Mouse (Mus musculus) liver, embryonic 15.5 days (tissue): ENCODE measurements around the gene U2af2. TPM values are rescaled to one million over a fixed set of nuclear protein-coding genes. Genes with fewer than 3 reads are reported as not detected.

Experiments
- ATAC-seq: fragments of 200-750 bp; cut with Nextera tagmentation; 2 replicates; pipeline ENCODE4 v1.8.0; 2017; ENCODE audit warnings: moderate number of reproducible peaks, mild to moderate bottlenecking, moderate library complexity; ENCODE audit not compliant: insufficient read depth
- H3K27ac ChIP-seq: fragments of 300-500 bp; sonication (generic); replicated peaks from 2 replicates; pipeline ENCODE4 v1.5.1; 2015; ENCODE audit warnings: mild to moderate bottlenecking, inconsistent platforms
- H3K27me3 ChIP-seq: fragments of 300-500 bp; sonication (generic); 2 replicates; pipeline ENCODE4 v1.6.1; 2015; ENCODE audit warnings: mild to moderate bottlenecking, inconsistent platforms
- H3K36me3 ChIP-seq: fragments of 300-500 bp; sonication (generic); replicated peaks from 2 replicates; pipeline ENCODE4 v1.6.1; 2015; ENCODE audit warnings: moderate library complexity, mild to moderate bottlenecking, inconsistent platforms
- H3K4me1 ChIP-seq: fragments of 300-500 bp; sonication (generic); replicated peaks from 2 replicates; pipeline ENCODE4 v1.6.1; 2015; ENCODE audit warnings: inconsistent platforms
- H3K4me2 ChIP-seq: fragments of 300-500 bp; sonication (generic); 2 replicates; pipeline ENCODE4 v1.6.1; 2015; ENCODE audit warnings: moderate library complexity, mild to moderate bottlenecking, inconsistent platforms
- H3K4me3 ChIP-seq: fragments of 300-500 bp; sonication (generic); replicated peaks from 2 replicates; pipeline ENCODE4 v1.5.1; 2015; ENCODE audit warnings: mild to moderate bottlenecking, inconsistent platforms
- H3K9ac ChIP-seq: fragments of 300-500 bp; sonication (generic); 2 replicates; pipeline ENCODE4 v1.6.1; 2015; ENCODE audit warnings: moderate library complexity, mild to moderate bottlenecking, inconsistent platforms
- H3K9me3 ChIP-seq: fragments of 300-500 bp; sonication (generic); replicated peaks from 2 replicates; pipeline ENCODE4 v1.6.1; 2016; ENCODE audit warnings: inconsistent platforms
- WGBS: fragments of 180-500 bp; shearing (Covaris S2); methylation state at CpG from one replicate; pipeline ENCODE4 v1.1.7; 2015; ENCODE audit warnings: mixed read lengths; ENCODE audit not compliant: insufficient replicate concordance; 5-methylcytosine and 5-hydroxymethylcytosine counted together
- polyA plus RNA-seq: library from polyadenylated mRNA; unstranded; fragments of >200 nt; fragmentation: Nextera tagmentation; extraction: Ambion mirVana; gene quantifications from 2 replicates; pipeline ENCODE4 v1.2.1, GENCODE M21; 2015

U2af2 gene
- polyA plus RNA-seq, 1 experiment from 2014 or later = 59.4 TPM

DNA sequence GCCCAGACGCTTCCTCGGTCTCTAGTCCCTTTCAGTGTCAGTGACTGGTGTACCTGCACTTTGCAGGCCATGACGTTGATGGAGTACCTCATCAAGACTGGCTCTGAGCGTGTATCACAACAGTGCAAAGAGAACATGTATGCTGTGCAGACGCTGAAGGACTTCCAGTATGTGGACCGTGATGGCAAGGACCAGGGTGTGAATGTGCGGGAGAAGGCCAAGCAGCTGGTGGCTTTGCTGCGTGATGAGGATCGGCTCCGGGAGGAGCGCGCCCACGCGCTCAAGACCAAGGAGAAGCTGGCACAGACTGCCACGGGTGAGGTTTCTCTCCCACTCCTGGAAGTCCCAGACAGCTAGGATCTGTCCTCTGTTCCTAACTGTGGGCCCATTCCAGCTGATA is 27.9 kb downstream of the U2af2 start:
- no peak for ATAC-seq
- no peak overlapping the region for H3K27ac ChIP-seq
- WGBS = 88% methylated on average over 15 of the region's 15 CpGs
- H3K9me3 ChIP-seq = no peaks in the 10 kb centered on the region
- no peak overlapping the region for H3K4me2 ChIP-seq
- no peak overlapping the region for H3K4me3 ChIP-seq
- no peak overlapping the region for H3K9ac ChIP-seq
- H3K27me3 ChIP-seq = no peaks in the 10 kb centered on the region
- H3K36me3 ChIP-seq = peaks cover 99% of the 10 kb centered on the region
- peaks cover 30% of the 10 kb centered on the region for H3K4me1 ChIP-seq

DNA sequence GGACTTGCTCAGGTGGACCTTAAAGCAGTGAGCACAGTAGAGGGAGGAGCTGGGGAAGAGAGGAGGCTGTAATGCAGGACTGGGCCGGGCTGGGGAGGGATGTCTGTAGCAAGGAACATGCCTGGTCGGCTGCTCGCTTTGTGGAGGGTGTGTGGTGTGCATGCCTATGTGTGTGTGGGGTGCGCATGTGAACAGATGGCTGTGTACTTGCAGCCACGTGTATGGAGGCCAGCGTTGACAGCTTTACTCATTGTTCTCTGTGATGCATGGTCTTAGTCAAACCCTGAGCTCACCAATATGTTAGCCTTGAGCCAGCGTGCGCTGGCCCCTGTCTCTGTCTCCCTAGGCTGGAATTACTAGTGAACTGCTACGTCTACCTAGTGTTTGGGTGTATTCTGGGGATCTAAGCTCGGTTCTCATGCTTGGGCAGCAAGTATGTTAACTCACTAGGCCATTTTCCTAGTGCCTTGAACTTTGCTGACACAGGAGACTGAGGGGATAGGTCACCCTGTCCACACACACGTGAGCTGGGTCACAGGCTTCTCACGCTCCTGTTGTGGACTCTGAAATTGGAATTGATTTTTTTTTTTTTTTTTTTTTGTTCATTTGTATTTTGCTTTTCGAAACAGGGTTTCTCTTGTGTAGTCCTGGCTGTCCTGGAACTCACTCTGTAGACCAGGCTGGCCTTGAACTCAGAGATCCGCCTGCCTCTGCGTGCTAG is 29.2 kb downstream of the U2af2 start:
- no peak for ATAC-seq
- peaks cover 99% of the 10 kb centered on the region for H3K36me3 ChIP-seq

DNA sequence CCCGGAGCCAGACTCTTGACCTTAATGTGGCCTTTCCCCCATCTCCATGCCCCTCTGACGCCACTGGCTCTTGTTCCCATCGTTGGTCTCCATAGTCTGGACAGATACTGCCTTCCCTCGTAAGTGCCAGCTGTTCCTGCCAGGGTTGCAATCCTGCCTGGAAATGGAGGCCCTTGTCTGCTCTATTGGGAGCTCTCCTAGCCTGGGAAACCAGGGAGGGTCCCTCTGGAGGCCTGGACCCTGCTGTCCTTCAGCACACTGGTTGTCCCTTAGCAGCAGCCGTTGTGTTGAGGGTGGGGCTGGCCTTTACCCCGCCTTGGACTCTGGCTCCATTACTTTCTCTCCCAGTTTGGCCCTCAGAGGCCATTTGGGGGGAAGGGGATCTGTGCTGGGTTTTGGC is 30.4 kb downstream of the U2af2 start:
- H3K27ac ChIP-seq = no peak overlapping the region
- H3K4me2 ChIP-seq = no peak overlapping the region
- no peak overlapping the region for H3K4me3 ChIP-seq
- no peaks in the 10 kb centered on the region for H3K27me3 ChIP-seq
- 84% methylated on average over 6 of the region's 6 CpGs for WGBS
- H3K36me3 ChIP-seq = peaks cover 99% of the 10 kb centered on the region
- H3K4me1 ChIP-seq = peaks cover 10% of the 10 kb centered on the region; the same call in 1 of the 2 replicates
- no peaks in the 10 kb centered on the region for H3K9me3 ChIP-seq
- no peak for ATAC-seq
- H3K9ac ChIP-seq = no peak overlapping the region

More for the DNA sequence above, 29.2 kb downstream of the U2af2 start:
- Histone ChIP-seq H3K4me1 (peaks cover 19% of the 10 kb centered on the region), H3K9ac (no peak overlapping the region), H3K4me3 (no peak overlapping the region), H3K9me3 (no peaks in the 10 kb centered on the region), H3K27ac (no peak overlapping the region; the same call in 1 of the 2 replicates), H3K4me2 (no peak overlapping the region), H3K27me3 (no peaks in the 10 kb centered on the region)
- WGBS = 84% methylated on average over 15 of the region's 15 CpGs

DNA sequence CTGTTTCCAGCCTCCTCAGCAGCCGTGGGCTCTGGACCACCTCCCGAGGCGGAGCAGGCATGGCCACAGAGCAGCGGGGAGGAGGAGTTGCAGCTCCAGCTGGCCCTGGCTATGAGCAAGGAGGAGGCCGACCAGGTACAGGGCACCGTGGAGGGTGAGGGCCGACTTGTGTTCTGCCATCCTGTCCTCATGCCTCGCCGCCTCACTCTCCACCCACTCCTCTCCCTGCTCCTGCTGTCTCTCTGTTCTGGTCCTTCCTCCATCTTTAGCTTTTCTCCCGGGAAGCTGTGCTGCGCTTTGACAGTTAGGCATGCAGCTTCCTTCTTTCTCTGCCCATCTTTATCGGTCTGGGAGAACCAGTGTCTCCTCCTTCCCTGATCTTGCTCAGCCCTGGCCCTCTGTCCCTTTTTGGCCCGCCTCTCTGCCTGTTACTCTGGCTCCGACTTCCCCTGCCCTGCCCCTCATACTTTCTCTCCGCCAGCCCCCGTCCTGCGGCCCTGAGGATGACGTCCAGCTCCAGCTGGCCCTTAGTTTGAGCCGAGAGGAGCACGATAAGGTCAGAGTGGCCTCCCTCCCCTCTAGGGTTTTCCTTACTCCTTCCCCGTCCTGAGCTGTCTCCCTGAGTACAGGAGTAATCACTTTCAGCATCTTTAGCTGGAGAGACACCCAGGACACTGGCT is 31.0 kb downstream of the U2af2 start:
- no peak overlapping the region for H3K9ac ChIP-seq
- H3K4me1 ChIP-seq = peaks cover 5% of the 10 kb centered on the region; the same call in 1 of the 2 replicates
- H3K36me3 ChIP-seq = peaks cover 99% of the 10 kb centered on the region
- no peak overlapping the region for H3K27ac ChIP-seq
- no peaks in the 10 kb centered on the region for H3K9me3 ChIP-seq
- no peak overlapping the region for H3K4me3 ChIP-seq
- no peak overlapping the region for H3K4me2 ChIP-seq
- no peak for ATAC-seq
- no peaks in the 10 kb centered on the region for H3K27me3 ChIP-seq
- 81% methylated on average over 21 of the region's 21 CpGs for WGBS

DNA sequence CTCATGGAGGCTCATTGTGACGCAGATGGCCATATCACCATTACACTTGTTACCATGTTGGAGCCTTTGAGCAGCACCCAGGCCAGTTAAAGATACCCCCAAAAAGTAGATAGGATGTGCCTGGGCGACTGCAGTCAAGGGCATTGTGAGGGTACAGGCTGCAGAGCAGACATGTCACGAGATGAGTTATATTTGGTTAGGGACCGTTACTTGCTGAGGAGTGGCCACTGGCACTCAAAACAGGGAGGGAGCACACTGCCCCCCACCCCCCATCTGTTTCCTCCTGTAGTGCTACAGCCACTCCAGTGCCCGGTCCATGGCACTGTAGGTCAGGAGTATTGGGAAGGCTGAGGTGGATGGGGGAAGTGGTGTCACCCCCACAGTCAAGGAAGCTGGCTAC is 36.8 kb downstream of the U2af2 start:
- H3K4me2 ChIP-seq = no peak overlapping the region
- H3K9ac ChIP-seq = no peak overlapping the region
- 81% methylated on average over 5 of the region's 5 CpGs for WGBS
- no peaks in the 10 kb centered on the region for H3K27me3 ChIP-seq
- no peak overlapping the region for H3K27ac ChIP-seq
- no peaks in the 10 kb centered on the region for H3K9me3 ChIP-seq
- peaks cover 55% of the 10 kb centered on the region for H3K36me3 ChIP-seq
- H3K4me1 ChIP-seq = no peaks in the 10 kb centered on the region
- ATAC-seq = no peak
- no peak overlapping the region for H3K4me3 ChIP-seq

DNA sequence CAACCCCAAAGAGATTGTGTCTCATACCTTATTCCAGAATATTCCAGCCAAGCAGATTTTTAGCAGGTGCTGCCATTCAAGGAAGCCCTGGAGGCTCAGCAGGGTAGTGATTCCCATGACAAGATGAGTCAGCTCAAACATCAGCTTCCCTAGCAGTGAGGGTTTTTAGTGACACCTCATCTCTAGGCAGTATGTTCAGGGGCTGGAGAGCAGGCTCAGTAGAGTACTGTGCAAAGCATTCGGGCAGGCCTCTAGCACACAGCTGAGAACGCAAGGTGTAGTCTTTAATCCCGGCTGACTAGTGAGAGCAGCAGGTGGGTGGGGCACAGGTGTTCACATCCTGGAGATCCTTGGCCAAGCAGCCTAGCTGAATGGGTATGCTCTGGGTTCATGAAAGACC is 37.9 kb downstream of the U2af2 start:
- ATAC-seq = no peak
- no peak overlapping the region for H3K4me2 ChIP-seq
- WGBS = 73% methylated on average over 3 of the region's 3 CpGs
- H3K9ac ChIP-seq = no peak overlapping the region
- peaks cover 45% of the 10 kb centered on the region for H3K36me3 ChIP-seq
- H3K4me1 ChIP-seq = no peaks in the 10 kb centered on the region
- H3K4me3 ChIP-seq = no peak overlapping the region
- no peak overlapping the region for H3K27ac ChIP-seq
- H3K27me3 ChIP-seq = no peaks in the 10 kb centered on the region
- no peaks in the 10 kb centered on the region for H3K9me3 ChIP-seq

DNA sequence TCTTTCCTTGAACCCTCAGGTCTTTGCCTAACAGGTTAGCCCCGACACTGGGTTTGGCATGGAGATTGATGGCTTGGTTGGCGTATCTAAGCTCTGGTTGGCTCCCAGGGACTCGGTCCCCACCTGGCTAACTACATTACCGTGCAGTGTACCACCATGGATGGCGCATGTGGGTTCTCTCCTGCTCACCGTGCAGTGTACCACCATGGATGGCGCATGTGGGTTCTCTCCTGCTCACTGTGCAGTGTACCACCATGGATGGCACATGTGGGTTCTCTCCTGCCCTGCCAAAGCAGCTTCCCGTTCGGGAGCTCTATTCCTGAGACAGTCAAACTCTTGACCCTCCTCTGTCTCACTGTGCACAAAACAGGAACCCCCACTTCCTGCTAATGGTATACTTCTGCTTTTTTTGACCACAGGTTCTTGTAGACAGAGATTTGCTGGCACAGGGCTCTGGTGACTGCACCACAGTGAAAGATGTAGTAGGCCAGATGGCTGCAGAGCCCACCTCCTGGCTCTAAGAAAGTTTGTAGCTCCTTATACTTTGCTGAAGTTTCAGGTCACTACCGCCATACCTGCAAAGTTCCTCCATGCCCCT is 39.2 kb downstream of the U2af2 start:
- Histone ChIP-seq H3K36me3 (peaks cover 31% of the 10 kb centered on the region), H3K27me3 (no peaks in the 10 kb centered on the region), H3K4me2 (no peak overlapping the region), H3K27ac (no peak overlapping the region), H3K4me1 (no peaks in the 10 kb centered on the region), H3K9me3 (no peaks in the 10 kb centered on the region), H3K9ac (no peak overlapping the region), H3K4me3 (no peak overlapping the region)
- ATAC-seq = peak; percentile 33
- WGBS = 31% methylated on average over 10 of the region's 10 CpGs

DNA sequence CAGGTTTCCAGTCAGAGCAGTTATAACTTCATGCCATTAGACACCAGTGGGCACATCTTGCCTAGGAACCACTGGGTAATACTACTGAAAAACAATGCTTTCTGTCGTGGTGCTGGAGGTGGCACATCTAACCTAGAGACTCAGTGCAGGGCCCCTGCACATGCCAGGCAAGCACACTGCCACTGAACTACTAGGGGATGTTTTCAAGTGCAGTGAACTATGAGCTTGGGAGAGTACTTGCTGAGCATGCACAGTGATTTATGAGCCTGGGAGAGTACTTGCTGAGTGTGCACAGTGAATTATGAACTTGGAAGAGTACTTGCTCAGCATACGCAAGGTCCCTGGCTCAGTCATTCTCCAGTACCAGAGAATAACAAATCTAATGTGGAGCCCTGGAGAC is 40.6 kb downstream of the U2af2 start:
- no peak overlapping the region for H3K4me3 ChIP-seq
- no peak overlapping the region for H3K9ac ChIP-seq
- no peak overlapping the region for H3K27ac ChIP-seq
- no peak for ATAC-seq
- WGBS = 71% methylated on average over 2 of the region's 2 CpGs
- peaks cover 17% of the 10 kb centered on the region for H3K36me3 ChIP-seq
- H3K27me3 ChIP-seq = no peaks in the 10 kb centered on the region
- no peaks in the 10 kb centered on the region for H3K9me3 ChIP-seq
- H3K4me2 ChIP-seq = no peak overlapping the region
- H3K4me1 ChIP-seq = no peaks in the 10 kb centered on the region

DNA sequence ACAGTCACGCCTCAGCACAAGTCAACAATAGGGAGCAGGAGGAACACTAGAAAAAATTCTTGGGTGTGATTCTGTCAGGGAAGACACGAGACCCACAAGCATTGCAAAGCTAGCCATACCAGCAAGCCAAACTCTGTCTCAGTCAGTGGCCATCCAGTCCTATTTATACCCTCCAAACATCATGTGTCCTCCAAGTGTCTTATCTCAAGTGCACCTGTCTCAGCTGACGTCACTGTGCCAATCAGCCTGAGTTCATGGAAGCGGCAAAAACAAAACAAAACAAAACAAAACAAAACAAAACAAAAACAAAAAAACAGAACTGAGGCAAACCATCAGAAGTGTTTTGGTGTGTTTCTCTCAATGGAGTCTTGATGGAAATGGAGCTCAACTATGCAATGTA is 46.3 kb downstream of the U2af2 start:
- H3K9me3 ChIP-seq = no peaks in the 10 kb centered on the region
- no peak overlapping the region for H3K27ac ChIP-seq
- H3K27me3 ChIP-seq = no peaks in the 10 kb centered on the region
- no peak for ATAC-seq
- no peaks in the 10 kb centered on the region for H3K36me3 ChIP-seq
- H3K4me1 ChIP-seq = no peaks in the 10 kb centered on the region
- 53% methylated on average over 4 of the region's 4 CpGs for WGBS
- H3K4me2 ChIP-seq = no peak overlapping the region
- H3K4me3 ChIP-seq = no peak overlapping the region
- H3K9ac ChIP-seq = no peak overlapping the region

DNA sequence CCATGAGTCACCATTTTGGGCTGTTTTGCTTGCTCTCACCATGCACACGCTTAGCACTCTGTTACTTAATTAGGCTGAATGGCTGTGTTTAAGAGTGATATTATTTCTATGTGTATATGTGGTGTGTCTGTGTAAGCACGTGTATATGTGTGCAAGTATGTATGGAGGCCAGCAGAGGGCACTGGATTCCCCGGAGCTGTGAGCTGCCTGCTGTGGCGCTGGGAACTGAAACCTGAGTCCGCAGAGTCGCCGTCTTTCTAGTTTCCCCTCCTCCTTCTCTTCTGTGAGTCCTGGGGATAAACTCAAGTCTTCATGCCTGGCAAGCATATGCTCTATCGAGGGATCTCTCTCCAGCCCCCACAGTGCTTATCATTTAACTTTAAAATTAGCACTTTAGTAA is 47.4 kb downstream of the U2af2 start:
- Histone ChIP-seq H3K9ac (no peak overlapping the region), H3K4me2 (no peak overlapping the region), H3K27me3 (no peaks in the 10 kb centered on the region), H3K4me3 (no peak overlapping the region), H3K27ac (no peak overlapping the region), H3K36me3 (no peaks in the 10 kb centered on the region), H3K9me3 (no peaks in the 10 kb centered on the region), H3K4me1 (no peaks in the 10 kb centered on the region)
- 71% methylated on average over 8 of the region's 8 CpGs for WGBS
- no peak for ATAC-seq

DNA sequence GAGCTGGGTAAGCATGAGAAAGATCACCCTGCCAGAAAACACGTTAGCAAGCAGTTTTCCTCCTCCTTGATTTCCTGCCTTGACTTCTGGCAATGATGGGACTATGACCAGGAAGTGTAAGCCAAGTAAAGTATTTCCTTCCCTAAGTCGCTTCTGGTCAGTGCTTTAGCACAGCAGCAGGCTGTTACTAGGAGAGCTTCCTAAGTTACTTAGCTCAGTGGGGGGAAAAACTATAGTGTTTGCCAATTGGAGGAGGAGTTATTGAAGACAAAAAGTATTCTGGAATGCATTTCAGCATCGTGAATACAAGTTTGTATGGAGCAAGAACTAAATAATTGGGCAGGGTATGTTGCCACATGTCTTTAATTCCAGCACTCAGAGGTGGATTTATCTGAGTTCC is 50.8 kb downstream of the U2af2 start:
- Histone ChIP-seq H3K36me3 (no peaks in the 10 kb centered on the region), H3K4me3 (no peak overlapping the region), H3K4me1 (no peaks in the 10 kb centered on the region), H3K9ac (no peak overlapping the region), H3K4me2 (no peak overlapping the region), H3K27ac (no peak overlapping the region), H3K27me3 (no peaks in the 10 kb centered on the region), H3K9me3 (no peaks in the 10 kb centered on the region)
- no peak for ATAC-seq
- 21% methylated on average over 3 of the region's 3 CpGs for WGBS
